8 mouse cellular contexts compared by ENCODE assay signal in the genomic region with DNA sequence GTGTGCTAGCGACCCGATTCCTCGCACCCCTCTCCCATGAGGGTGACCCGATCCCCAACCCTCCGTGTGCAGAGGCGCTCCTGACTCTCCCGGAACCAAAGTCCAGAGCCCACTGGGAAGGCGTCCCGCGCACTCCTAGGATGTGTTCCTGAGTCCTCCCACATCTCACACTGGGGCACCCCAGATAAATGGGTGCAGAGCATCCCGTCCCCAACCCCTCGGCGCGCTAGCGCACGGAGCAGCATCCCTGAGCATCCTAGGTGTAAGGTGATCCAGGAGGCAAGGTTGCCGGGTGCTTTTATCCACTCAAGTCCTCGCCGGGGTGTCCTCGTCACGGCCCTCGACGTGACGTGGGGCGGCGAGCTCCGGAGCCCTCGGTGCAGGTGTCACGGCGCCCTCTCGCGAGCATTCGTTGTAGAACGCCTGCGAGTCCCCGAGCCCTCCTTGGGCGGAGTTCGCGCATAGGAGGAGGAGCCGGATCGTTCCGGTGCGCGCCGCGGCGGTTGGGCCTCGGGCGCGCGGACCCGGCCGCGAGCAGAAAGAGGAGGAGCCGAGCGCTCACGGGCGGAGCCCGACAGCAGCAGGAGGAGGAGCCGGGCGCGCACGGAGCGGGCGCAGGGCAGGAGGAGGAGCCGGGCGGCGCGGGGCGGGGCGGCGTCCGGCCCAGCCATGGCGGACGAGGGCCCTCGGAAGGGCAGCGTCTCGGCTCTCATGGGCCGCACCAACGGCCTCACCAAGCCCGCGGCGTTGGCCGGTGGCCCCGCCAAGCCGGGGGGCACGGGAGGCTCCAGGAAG. TPM values are rescaled to one million over a fixed set of nuclear protein-coding genes. Genes with fewer than 3 reads are reported as not detected.
DNase-seq lines count a peak whose midpoint lies in the region; ATAC-seq and TF ChIP-seq lines count a peak whose summit lies in the region.

Gene Pcid2 (minus strand): TSS at position 373 of the 795 bp plus-strand sequence.
Gene Cul4a (plus strand): TSS at position 535 of the 795 bp plus-strand sequence.

- no peaks in the 10 kb centered on the region for H3K27me3 ChIP-seq in G1E (ENCODE audit: insufficient read depth, low read length)
- H3K27me3 ChIP-seq in forebrain, postnatal 0 days (ENCODE audit: insufficient read depth, low read length): no peaks in the 10 kb centered on the region
- no peaks in the 10 kb centered on the region for H3K27me3 ChIP-seq in lung, embryonic 15.5 days

- H3K27ac ChIP-seq in forebrain, postnatal 0 days (ENCODE audit: low read depth, low read length): peak within 1 kb of the TSS; percentile 97
- H3K27ac ChIP-seq in lung, embryonic 15.5 days: peak within 1 kb of the TSS; percentile 88

- TF ChIP-seq CTCF in G1E (IDR thresholded peaks at IDR 0.05; ENCODE audit: low read depth, low read length): no peak
- peak; percentile 78 for TF ChIP-seq CTCF in forebrain, postnatal 0 days (IDR thresholded peaks at IDR 0.05; ENCODE audit: low read depth)

- H3K9ac ChIP-seq in forebrain, postnatal 0 days: peak within 1 kb of the TSS; percentile 91
- peak within 1 kb of the TSS; percentile 84 for H3K9ac ChIP-seq in lung, embryonic 15.5 days

- under 1% methylated on average over 80 of the region's 87 CpGs for WGBS in forebrain, postnatal 0 days
- 1% methylated on average over 86 of the region's 87 CpGs for WGBS in lung, embryonic 15.5 days

- peak within 1 kb of the TSS; percentile 94 for H3K4me2 ChIP-seq in forebrain, postnatal 0 days (ENCODE audit: low read depth)
- peak within 1 kb of the TSS; percentile 92 for H3K4me2 ChIP-seq in lung, embryonic 15.5 days

- no peaks in the 10 kb centered on the region for H3K9me3 ChIP-seq in G1E (replicated peaks)
- no peaks in the 10 kb centered on the region for H3K9me3 ChIP-seq in forebrain, postnatal 0 days (ENCODE audit: low read length)
- no peaks in the 10 kb centered on the region for H3K9me3 ChIP-seq in lung, embryonic 15.5 days

- H3K4me3 ChIP-seq in G1E (ENCODE audit: low read depth, low read length): peak within 1 kb of the TSS; percentile 100
- peak within 1 kb of the TSS; percentile 96 for H3K4me3 ChIP-seq in forebrain, postnatal 0 days (ENCODE audit: low read depth, low read length)
- peak within 1 kb of the TSS; percentile 96 for H3K4me3 ChIP-seq in lung, embryonic 15.5 days

- ATAC-seq in G1E (ENCODE audit: extremely low read depth, insufficient number of reproducible peaks, low FRiP score, poor library complexity, severe bottlenecking): peak; percentile 78
- peak; percentile 94 for ATAC-seq in forebrain, postnatal 0 days
- ATAC-seq in lung, embryonic 15.5 days (ENCODE audit: borderline replicate concordance, extremely low read depth, low FRiP score, low TSS enrichment): peak; percentile 97

- peaks cover 57% of the 10 kb centered on the region for H3K4me1 ChIP-seq in G1E (ENCODE audit: insufficient read depth, low read depth, low read length)
- H3K4me1 ChIP-seq in forebrain, postnatal 0 days (ENCODE audit: insufficient read depth): peaks cover 14% of the 10 kb centered on the region
- peaks cover 29% of the 10 kb centered on the region for H3K4me1 ChIP-seq in lung, embryonic 15.5 days

- DNase-seq in G1E (ENCODE audit: low spot score): peak; percentile 92
- peak; percentile 96 to 98 for DNase-seq in cerebellum, adult 18-20 months
- peak; percentile 99 for DNase-seq in forebrain, postnatal 0 days
- peak; percentile 98 for DNase-seq in heart, postnatal 4 days
- DNase-seq in layer of hippocampus, adult 8-10 months (ENCODE audit: low spot score in 2 of 2): peak; percentile 95
- DNase-seq in ovary, adult 18-20 months (ENCODE audit: low spot score): peak; percentile 93
- DNase-seq in thymus, postnatal 0 days (ENCODE audit: low spot score): peak; percentile 99

- peaks cover 54% of the 10 kb centered on the region for H3K36me3 ChIP-seq in G1E (replicated peaks)
- peaks cover 4% of the 10 kb centered on the region; the same call in 1 of the 2 replicates for H3K36me3 ChIP-seq in forebrain, postnatal 0 days (ENCODE audit: insufficient read depth)
- peaks cover under 1% of the 10 kb centered on the region; the same call in 1 of the 2 replicates for H3K36me3 ChIP-seq in lung, embryonic 15.5 days

RNA-seq across cellular contexts. Expression of gene Pcid2, which starts in this region (rescaled TPM):
- total RNA-seq in G1E (2014; fragmentation: Nextera tagmentation): 21.6 and 26.3 TPM in 2 replicates
- total RNA-seq in G1E (2017): 19.6 and 22.2 TPM in 2 replicates
- polyA plus RNA-seq in G1E (2012): 9.8 and 11.6 TPM in 2 replicates
- total RNA-seq in forebrain, postnatal 0 days (2014; rRNA removed): 27.1 and 30.3 TPM in 2 replicates
- 25.8 and 32.2 TPM in 2 replicates for polyA plus RNA-seq in forebrain, postnatal 0 days (2015; fragmentation: Nextera tagmentation; extraction: Ambion mirVana)
- total RNA-seq in heart, postnatal 4 days (2021): 10 to 100 TPM; 14.0 TPM
- total RNA-seq in layer of hippocampus, adult 8-10 months (2022): 10 to 100 TPM; 25.6 to 35.2 (median 27.4) TPM
- polyA plus RNA-seq in lung, embryonic 15.5 days (2015; fragmentation: Nextera tagmentation; extraction: Ambion mirVana): 38.3 and 40.6 TPM in 2 replicates
- 35.8 and 36.7 TPM in 2 replicates for polyA plus RNA-seq in thymus, postnatal 0 days (2015; fragmentation: Nextera tagmentation; extraction: Ambion mirVana)

RNA-seq across cellular contexts. Expression of gene Cul4a, which starts in this region (rescaled TPM):
- total RNA-seq in G1E (2014; fragmentation: Nextera tagmentation): 122 and 167 TPM in 2 replicates
- 113 and 115 TPM in 2 replicates for total RNA-seq in G1E (2017)
- 43.4 and 54.1 TPM in 2 replicates for polyA plus RNA-seq in G1E (2012)
- total RNA-seq in forebrain, postnatal 0 days (2014; rRNA removed): 72.6 and 101 TPM in 2 replicates
- polyA plus RNA-seq in forebrain, postnatal 0 days (2015; fragmentation: Nextera tagmentation; extraction: Ambion mirVana): 52.8 and 59.4 TPM in 2 replicates
- total RNA-seq in heart, postnatal 4 days (2021): 10 to 100 TPM; 76.7 to 80.0 TPM
- total RNA-seq in layer of hippocampus, adult 8-10 months (2022): 10 to 100 TPM; 53.7 to 60.8 (median 57.4) TPM
- 94.8 and 97.4 TPM in 2 replicates for polyA plus RNA-seq in lung, embryonic 15.5 days (2015; fragmentation: Nextera tagmentation; extraction: Ambion mirVana)
- 42.3 and 42.5 TPM in 2 replicates for polyA plus RNA-seq in thymus, postnatal 0 days (2015; fragmentation: Nextera tagmentation; extraction: Ambion mirVana)

Comparison
In these comparisons a context has a peak if more than half of its experiments do, and no peak if none do; other contexts are left out.
1. Peak in every context shown above with its lines: DNase-seq, ATAC-seq, H3K4me3 ChIP-seq and H3K27ac ChIP-seq.